Mouse (Mus musculus): Measurements from ENCODE around the gene Foxn3.

DNA sequence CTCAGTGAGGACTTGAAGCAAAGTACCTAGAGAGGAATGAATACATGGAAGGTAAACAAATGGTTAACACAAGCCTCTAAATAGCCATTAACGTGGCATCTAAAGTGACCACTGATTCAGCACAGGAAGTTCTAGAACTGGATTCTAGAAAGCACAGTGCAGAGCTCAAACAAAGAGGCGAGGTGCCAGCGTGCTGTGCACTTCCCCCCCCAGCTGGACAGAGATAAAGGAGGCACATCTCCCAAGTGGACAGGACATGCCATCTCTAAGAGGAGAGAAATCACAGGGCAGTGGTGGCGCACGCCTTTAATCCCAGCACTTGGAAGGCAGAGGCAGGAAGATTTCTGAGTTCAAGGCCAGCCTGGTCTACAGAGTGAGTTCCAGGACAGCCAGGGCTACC lies 173.0 kb downstream of the Foxn3 start:
- TF ChIP-seq CTCF (IDR thresholded peaks at IDR 0.05; ENCODE audit: low read depth, low read length) (no peak), POLR2A (IDR thresholded peaks at IDR 0.05; ENCODE audit: insufficient read depth, low read length) (no peak)

All from ES-Bruce4 (cell line).